Mouse (Mus musculus) kidney, adult 2 months (tissue): ENCODE measurements around the gene Trio.

Experiments
- CTCF ChIP-seq: fragments of 200-500 bp; conservative IDR thresholded peaks from 2 replicates; pipeline ENCODE4 v1.5.1; 2011; ENCODE audit warnings: low read depth, mild to moderate bottlenecking, control low read depth, low read length, moderate library complexity, mixed read lengths; ENCODE audit not compliant: insufficient read depth, insufficient read length
- POLR2A ChIP-seq: fragments of 200-500 bp; IDR thresholded peaks from one replicate; pipeline ENCODE4 v1.6.1; 2011; ENCODE audit warnings: low read depth, low read length, control low read depth

DNA sequence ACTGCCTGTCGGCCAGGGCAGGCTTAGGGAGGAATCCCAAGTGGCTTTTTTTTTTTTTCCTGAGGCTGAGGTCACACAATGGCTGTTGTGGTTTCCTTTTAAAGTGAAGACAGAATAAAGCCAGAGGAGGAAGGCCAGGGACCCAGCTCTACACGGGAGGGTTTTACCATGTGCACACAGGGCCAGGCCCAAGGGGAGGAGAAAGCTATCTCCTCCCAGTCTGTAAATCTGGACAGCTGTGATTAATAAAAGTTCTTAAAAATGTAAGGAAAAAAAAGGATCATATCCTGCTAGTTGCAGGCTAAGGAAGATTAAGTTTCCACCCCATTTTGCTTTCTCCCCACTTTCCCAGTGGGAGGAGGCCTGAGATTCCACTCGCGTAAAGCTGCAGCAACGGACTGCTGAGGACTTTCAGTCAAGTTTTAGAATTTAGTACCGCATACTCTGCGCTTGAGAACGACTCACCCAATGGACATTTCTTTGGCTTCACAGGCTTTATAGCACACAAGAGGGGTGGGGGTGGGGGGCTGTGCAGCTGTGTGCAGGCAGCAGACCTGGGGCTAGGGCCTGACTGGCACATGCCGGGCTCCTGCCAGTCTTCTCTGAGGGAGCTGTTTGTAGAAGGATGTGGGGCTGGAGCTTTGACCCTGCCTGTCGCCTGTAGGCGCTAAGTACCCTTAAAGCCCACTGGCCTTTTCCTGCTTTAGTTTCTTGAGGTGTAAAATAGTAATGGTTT is 248.0 kb downstream of the Trio start:
- TF ChIP-seq POLR2A (no peak), CTCF (no peak)
